Mouse (Mus musculus) A20 (cell line): ENCODE data around the gene Gtf2f2.
"Not testable (repeated sequence)": the region's sequence is repeated elsewhere in the genome, so short reads cannot be mapped to it uniquely, and the experiment has no call there.

Experiments
- DNase-seq: peaks from one replicate; pipeline ENCODE4 v3.0.0-alpha.2; 2011; ENCODE audit warnings: low read depth, low spot score

Gene Gtf2f2

GRCm38 (mm10) chr14:75998082-75998481 is 12.6 kb downstream of the Gtf2f2 start:
- DNase-seq, result no peak

- no peak for DNase-seq
These were observed 18.3 kb downstream of the Gtf2f2 start for GRCm38 (mm10) chr14:75992371-75992770.

GRCm38 (mm10) chr14:75990936-75991335 is 19.7 kb downstream of the Gtf2f2 start:
- DNase-seq, result no peak

- DNase-seq, result no peak
These were observed 21.5 kb downstream of the Gtf2f2 start for GRCm38 (mm10) chr14:75989168-75989567.

GRCm38 (mm10) chr14:75986878-75987483 is 23.7 kb downstream of the Gtf2f2 start:
- no peak for DNase-seq

GRCm38 (mm10) chr14:75985112-75985511 is 25.6 kb downstream of the Gtf2f2 start:
- DNase-seq, result no peak

- no peak for DNase-seq
These were observed 26.8 kb downstream of the Gtf2f2 start for GRCm38 (mm10) chr14:75983891-75984290.

- DNase-seq, result no peak
These were observed 29.4 kb downstream of the Gtf2f2 start for GRCm38 (mm10) chr14:75981231-75981630.

- DNase-seq, result no peak
These were observed 34.6 kb downstream of the Gtf2f2 start for GRCm38 (mm10) chr14:75976107-75976506.

GRCm38 (mm10) chr14:75967291-75967690 is 43.4 kb downstream of the Gtf2f2 start:
- peak; percentile 84 for DNase-seq

- no peak for DNase-seq
These were observed 46.2 kb downstream of the Gtf2f2 start for GRCm38 (mm10) chr14:75964433-75964832.

GRCm38 (mm10) chr14:75964000-75964399 is 46.7 kb downstream of the Gtf2f2 start:
- no peak for DNase-seq

GRCm38 (mm10) chr14:75963215-75963614 is 47.5 kb downstream of the Gtf2f2 start:
- no peak for DNase-seq

GRCm38 (mm10) chr14:75962250-75962649 is 48.4 kb downstream of the Gtf2f2 start:
- DNase-seq, result no peak

- no peak for DNase-seq
These were observed 55.9 kb downstream of the Gtf2f2 start, which contains the start of gene Kctd4 for GRCm38 (mm10) chr14:75954766-75955165. Gene Kctd4, plus strand, starts transcription at chr14:75955009.

- no peak for DNase-seq
These were observed 57.7 kb downstream of the Gtf2f2 start for GRCm38 (mm10) chr14:75953011-75953410.

GRCm38 (mm10) chr14:75947674-75948073 is 63.0 kb downstream of the Gtf2f2 start:
- DNase-seq, result no peak

- no peak for DNase-seq
These were observed 68.3 kb downstream of the Gtf2f2 start for GRCm38 (mm10) chr14:75942365-75942764.

GRCm38 (mm10) chr14:75941500-75941899 is 69.2 kb downstream of the Gtf2f2 start:
- DNase-seq, result no peak

GRCm38 (mm10) chr14:75937714-75938113 is 73.0 kb downstream of the Gtf2f2 start:
- peak; percentile 36 for DNase-seq

GRCm38 (mm10) chr14:75934359-75934758 is 76.3 kb downstream of the Gtf2f2 start:
- peak; percentile 50 for DNase-seq

- DNase-seq, result no peak
These were observed 79.4 kb downstream of the Gtf2f2 start for GRCm38 (mm10) chr14:75931266-75931665.

GRCm38 (mm10) chr14:75929713-75930112 is 81.0 kb downstream of the Gtf2f2 start:
- not testable (repeated sequence) for DNase-seq
